Mouse (Mus musculus) cerebellum, adult 9-10 months (tissue): ENCODE results near the gene Gprasp1.
"Not testable (repeated sequence)": the region's sequence is repeated elsewhere in the genome, so short reads cannot be mapped to it uniquely, and the experiment has no call there.

Source experiments
- DNase-seq: peaks from one replicate; pipeline ENCODE4 v3.0.0; 2022

Gene Gprasp1

DNA sequence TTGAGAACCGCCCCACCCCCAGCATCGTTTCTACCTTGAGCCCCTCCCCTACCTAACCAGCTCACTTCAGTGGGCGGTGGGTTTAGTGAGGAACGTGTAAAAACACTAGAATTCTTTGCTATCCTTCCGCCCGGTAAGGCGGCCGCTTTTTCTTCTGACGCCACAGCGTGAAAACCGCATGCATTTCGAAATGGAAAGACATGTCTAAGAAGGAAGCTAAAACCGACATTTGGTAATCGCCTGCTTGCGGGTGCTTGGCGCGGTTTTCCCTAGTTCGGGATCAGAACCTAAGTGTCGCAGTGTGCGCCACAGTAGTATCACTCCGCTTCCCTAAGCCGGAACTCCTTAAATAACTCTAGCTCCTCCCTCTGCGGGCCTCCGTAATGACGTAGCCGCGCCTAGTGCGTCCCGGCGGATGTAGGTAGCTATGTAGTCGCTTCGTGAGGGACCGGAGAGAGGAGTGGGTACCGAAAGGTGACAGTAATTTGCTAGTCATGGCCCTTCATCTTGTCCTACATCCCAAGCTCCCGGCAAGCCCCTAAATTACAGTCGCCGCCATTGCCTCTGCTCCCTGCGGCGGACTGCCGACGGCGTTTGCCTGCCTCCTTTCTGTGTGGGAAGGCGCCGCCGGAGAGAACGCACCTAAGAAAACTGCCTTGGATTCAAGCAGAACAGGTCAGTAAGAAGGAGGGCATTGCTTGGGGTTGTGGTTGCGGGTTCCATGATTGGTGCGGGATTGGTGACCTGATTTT, at the start of gene Gprasp1, which contains the start of gene Armcx5:
Gprasp1 (plus strand) TSS at position 430 of the 752 bp plus-strand sequence.
Armcx5 (plus strand) TSS at position 430 of the 752 bp plus-strand sequence.
- peak; percentile 93 for DNase-seq

GRCm38 (mm10) chrX:135693633-135694032, 48.9 kb upstream of the Gprasp1 start, which contains the start of gene Tcp11x2:
TSS of gene Tcp11x2 (minus strand) at chrX:135693790.
- no peak for DNase-seq

- DNase-seq = no peak
These were observed 39.4 kb upstream of the Gprasp1 start for GRCm38 (mm10) chrX:135703111-135703510.

- DNase-seq = no peak
These were observed 38.2 kb upstream of the Gprasp1 start for GRCm38 (mm10) chrX:135704349-135704748.

DNA sequence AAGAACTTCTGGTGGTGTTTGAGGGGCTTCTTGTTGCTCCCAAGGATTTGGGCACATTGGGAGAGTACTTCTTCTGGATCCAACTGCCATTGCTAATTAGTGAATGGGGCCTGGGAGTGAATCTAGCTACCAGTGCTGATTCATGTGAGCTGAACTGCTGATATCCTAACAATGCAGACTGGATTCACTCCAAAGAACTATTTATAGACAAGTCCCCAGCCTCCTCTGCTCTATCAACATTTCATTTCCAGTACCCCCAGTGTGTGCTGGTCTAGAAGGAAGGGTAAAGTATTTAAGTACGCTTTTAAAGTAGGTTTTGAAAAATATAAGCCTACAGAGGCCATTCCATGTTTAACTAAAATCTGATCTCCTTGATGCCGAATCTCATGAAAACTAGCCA, 29.7 kb upstream of the Gprasp1 start:
- DNase-seq = no peak

- no peak for DNase-seq
These were observed 17.4 kb upstream of the Gprasp1 start, which contains the start of gene Tmsb15a for GRCm38 (mm10) chrX:135725161-135725560. TSS of gene Tmsb15a (minus strand) at chrX:135725261.

DNA sequence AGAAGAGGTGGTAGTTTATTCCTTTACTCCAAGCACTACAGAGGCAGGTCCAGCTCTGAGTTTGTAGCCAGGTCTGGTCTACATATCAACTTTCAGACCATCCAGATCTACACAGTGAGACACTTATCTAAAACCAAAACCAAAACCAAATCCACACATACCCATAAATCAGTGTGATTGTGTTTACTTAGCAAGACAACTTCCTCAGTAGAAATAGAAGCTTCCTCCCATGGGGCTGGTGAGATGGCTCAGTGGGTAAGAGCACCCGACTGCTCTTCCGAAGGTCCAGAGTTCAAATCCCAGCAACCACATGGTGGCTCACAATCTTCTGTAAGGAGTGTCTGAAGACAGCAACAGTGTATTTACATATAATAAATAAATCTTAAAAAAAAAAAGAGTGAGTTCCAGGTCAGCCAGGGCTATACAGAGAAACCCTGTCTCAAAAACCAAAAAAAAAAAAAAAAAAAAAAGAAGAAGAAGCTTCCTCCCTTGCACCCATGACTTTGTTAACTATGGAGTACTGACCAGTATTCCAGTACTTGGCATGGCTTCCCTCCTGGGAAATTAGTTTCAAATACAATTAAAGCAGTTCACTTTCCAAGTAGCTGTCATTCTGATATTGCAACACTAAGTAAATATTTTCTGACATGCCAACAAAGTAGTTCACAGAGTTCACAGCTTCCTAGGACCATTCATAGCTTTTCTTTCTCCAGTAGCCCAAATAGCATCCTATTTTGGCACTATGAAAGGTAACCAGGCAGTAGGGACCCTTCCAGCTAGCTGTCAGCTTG, 3.6 kb upstream of the Gprasp1 start:
- no peak for DNase-seq

GRCm38 (mm10) chrX:135743056-135743355, 473 bp downstream of the Gprasp1 start:
- no peak for DNase-seq

DNA sequence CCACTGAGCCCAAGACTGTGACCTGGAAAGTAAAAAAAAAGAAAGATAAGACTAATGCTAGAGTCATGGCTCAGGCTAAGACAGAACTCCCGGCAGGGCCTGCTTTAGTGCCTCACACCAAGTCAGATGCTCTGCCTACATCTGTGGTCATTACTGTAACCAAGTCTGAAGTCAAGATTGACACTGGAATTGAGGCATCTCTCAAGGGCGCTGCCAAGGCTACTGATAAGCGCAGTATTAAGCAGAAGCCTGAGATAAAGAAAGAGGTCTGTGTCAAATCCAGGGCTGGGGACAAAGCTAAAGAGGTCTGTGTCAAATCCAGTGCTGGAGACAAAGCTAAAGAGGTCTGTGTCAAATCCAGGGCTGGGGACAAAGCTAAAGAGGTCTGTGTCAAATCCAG, 2.8 kb downstream of the Gprasp1 start:
- not testable (repeated sequence) for DNase-seq

DNA sequence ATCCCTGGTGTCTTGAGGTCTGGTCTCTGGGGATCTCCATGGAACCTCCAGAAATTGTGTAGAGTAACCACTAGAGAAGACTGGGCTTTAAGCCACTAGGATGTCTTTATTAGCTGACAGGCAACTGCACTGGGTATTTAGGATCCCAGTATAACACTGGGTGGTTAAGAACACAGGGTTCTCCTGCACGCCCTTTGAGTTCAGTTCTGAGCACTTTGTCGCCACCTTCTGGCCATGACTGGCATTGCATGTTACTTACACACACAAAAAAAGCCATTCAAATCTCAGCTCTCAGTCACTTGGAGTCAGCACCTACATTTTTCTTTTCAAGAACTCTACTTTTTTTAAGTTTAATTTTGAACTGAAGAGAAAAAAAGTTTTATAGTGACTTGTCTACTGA, 10.3 kb downstream of the Gprasp1 start:
- DNase-seq = peak; percentile 77

DNA sequence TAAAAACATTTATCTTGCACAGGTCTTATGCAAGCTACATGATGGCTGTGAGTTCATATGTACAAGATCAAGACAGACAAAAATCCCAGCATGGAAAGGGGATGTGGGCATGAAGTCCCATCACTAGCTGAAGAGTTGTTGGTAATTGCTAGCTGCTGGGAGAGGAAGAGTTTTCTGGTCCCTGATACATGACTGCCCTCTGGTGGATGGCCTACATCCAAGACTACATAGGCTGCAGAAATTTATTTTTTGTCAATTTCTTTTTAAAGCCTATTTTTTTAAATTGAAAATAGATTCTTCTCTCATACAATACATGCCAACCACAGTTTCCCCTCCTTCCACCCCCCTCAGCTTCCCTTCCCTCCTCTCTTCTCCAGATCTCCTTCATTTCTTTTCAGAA, 19.2 kb downstream of the Gprasp1 start:
- peak; percentile 40 for DNase-seq

DNA sequence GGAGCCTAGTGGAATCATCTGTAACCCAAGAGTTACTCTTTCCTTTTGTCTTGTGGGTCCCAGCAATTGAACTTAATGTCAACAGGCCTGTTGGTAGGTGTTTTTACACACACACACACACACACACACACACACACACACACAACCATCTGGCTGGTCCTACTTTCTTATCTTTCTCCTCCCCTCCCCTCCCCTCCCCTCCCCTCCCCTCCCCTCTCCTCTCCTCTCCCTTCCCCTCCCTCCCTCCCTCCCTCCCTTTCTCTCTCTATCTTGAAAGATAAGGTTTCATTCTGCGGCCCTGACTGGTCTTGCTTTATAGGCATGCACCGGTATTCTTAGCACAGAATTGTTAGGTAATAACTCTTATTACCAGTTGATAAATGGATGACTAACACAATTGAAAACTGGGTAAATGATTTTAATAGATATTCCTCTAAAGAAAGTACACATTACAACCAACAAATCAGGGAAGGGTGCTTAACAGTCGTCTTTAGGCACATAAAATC, 25.6 kb downstream of the Gprasp1 start:
- DNase-seq = no peak

DNA sequence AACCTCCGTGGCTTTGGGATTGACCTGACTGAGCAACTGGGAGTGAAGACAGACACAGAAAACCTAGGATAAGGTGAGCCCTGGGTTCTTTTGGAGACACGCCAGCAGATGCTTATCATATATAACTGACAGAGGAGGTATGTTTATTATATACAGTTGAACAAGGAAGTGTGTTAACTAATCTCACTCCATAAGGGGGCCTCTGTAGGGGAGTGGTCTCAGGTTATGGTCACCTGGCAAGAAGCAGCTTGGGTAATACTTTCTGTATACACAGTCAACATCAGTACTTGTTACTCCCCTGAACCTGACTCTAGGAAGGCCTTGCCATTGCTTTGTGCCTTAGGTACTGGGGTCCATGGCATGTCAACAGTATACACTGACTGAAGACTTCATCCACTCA, 26.0 kb downstream of the Gprasp1 start:
- DNase-seq = no peak

- no peak for DNase-seq
These were observed 49.0 kb downstream of the Gprasp1 start for GRCm38 (mm10) chrX:135791536-135791935.

- DNase-seq = no peak
These were observed 49.8 kb downstream of the Gprasp1 start for GRCm38 (mm10) chrX:135792326-135792725.

GRCm38 (mm10) chrX:135795591-135796304, 53.2 kb downstream of the Gprasp1 start:
- DNase-seq = peak; percentile 48

DNA sequence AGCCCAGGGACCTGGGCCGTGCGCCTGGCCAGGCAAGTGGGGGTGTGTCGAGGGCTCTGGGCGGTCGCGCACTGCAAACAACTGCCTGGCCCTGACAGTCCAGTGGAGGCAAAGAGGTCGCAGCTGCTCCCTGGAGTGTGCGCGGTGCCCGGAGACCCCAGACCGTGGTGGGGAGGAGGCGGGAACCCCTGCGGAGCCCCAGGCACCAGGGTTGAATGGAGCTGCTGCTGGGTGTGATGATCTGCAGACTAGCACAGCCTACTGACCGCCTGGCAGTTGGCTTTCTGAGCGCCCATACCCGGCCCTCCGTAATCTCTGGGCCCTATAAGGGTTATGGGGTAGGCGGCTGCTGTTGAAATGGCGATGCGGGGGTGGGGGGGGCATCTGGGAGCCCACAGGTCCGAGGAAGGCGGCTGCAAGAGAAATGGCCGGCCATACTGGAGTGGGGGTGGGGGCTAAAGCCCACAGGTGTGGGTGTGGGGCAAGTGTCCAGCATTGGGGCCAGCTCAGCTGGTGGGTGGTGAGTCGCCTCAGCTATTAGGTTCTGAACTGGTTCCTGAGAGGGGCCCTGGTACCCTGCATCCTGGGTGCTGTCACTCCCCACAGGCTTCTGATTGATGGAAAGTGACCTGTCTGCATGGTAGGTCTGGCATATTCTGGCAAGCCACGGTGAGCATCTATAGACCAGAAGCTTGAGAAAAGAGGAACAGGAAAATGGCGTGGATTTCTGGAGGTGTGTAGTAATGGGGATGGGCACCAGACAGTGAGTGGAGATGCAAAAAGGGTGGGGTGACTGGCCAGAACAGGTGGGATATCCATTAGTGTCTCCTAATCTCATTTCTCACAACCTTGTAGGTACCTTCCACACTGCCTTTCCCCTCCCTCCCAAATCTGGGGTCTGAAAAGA, 54.0 kb downstream of the Gprasp1 start:
- peak; percentile 34 for DNase-seq

- DNase-seq = peak; percentile 76
These were observed 54.7 kb downstream of the Gprasp1 start, which contains the start of gene Bhlhb9 for GRCm38 (mm10) chrX:135797212-135797644. TSS of gene Bhlhb9 (plus strand) at chrX:135797594.

GRCm38 (mm10) chrX:135804149-135804548, 61.6 kb downstream of the Gprasp1 start:
- DNase-seq = no peak

- peak; percentile 61 for DNase-seq
These were observed 63.2 kb downstream of the Gprasp1 start for GRCm38 (mm10) chrX:135805780-135806179.

DNA sequence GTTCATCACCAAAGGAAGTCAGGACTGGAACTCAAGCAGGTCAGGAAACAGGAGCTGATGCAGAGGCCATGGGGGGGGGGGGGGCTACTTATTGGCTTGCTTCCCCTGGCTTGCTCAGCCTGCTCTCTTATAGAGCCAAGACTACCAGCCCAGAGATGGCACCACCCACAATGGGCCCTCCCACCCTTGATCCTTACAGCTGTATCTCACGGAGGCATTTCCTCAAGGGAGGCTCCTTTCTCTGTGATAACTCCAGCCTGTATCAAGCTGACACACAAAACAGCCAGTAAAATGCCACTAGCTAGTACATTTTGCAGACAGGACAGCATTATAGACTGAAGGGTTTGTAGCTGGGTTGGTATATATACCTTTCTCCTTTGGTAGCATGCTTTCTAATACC, 93.4 kb downstream of the Gprasp1 start:
- DNase-seq = not testable (repeated sequence)

GRCm38 (mm10) chrX:135837896-135838295, 95.4 kb downstream of the Gprasp1 start:
- DNase-seq = peak; percentile 11
